Mouse (Mus musculus): ENCODE data around the gene Serpinb6b.

Gene Serpinb6b

GRCm38 (mm10) chr13:32974268-32974667 lies 9.3 kb downstream of the Serpinb6b start:
- no peak for DNase-seq (ENCODE audit: extremely low read depth, low read depth, low spot score)

- DNase-seq (ENCODE audit: extremely low read depth, low read depth, low spot score) = no peak
Measured at GRCm38 (mm10) chr13:32974889-32975460, 10.0 kb downstream of the Serpinb6b start.

- no peak for DNase-seq (ENCODE audit: extremely low read depth, low read depth, low spot score)
Measured at GRCm38 (mm10) chr13:32975710-32976109, 10.7 kb downstream of the Serpinb6b start.

GRCm38 (mm10) chr13:32982556-32983042 lies 17.6 kb downstream of the Serpinb6b start:
- no peak for DNase-seq (ENCODE audit: extremely low read depth, low read depth, low spot score)

GRCm38 (mm10) chr13:32986256-32986655 lies 21.2 kb downstream of the Serpinb6b start:
- no peak for DNase-seq (ENCODE audit: extremely low read depth, low read depth, low spot score)

GRCm38 (mm10) chr13:32993152-32993893 lies 28.3 kb downstream of the Serpinb6b start:
- no peak for DNase-seq (ENCODE audit: extremely low read depth, low read depth, low spot score)

GRCm38 (mm10) chr13:32993894-32994242 lies 28.9 kb downstream of the Serpinb6b start:
- no peak for DNase-seq (ENCODE audit: extremely low read depth, low read depth, low spot score)

- no peak for DNase-seq (ENCODE audit: extremely low read depth, low read depth, low spot score)
Measured at GRCm38 (mm10) chr13:32995051-32995450, 30.0 kb downstream of the Serpinb6b start.

GRCm38 (mm10) chr13:33001341-33001740 lies 36.3 kb downstream of the Serpinb6b start:
- no peak for DNase-seq (ENCODE audit: extremely low read depth, low read depth, low spot score)

- no peak for DNase-seq (ENCODE audit: extremely low read depth, low read depth, low spot score)
Measured at GRCm38 (mm10) chr13:33002950-33003349, 37.9 kb downstream of the Serpinb6b start, which contains the start of gene Serpinb9. Gene Serpinb9 (plus strand): TSS chr13:33003250.

GRCm38 (mm10) chr13:33003523-33004413 lies 38.8 kb downstream of the Serpinb6b start:
- no peak for DNase-seq (ENCODE audit: extremely low read depth, low read depth, low spot score)

GRCm38 (mm10) chr13:33004414-33005105 lies 39.6 kb downstream of the Serpinb6b start:
- DNase-seq (ENCODE audit: extremely low read depth, low read depth, low spot score) = no peak

- DNase-seq (ENCODE audit: extremely low read depth, low read depth, low spot score) = no peak
Measured at GRCm38 (mm10) chr13:33005501-33006075, 40.6 kb downstream of the Serpinb6b start.

- DNase-seq (ENCODE audit: extremely low read depth, low read depth, low spot score) = no peak
Measured at GRCm38 (mm10) chr13:33006555-33006954, 41.5 kb downstream of the Serpinb6b start.

- no peak for DNase-seq (ENCODE audit: extremely low read depth, low read depth, low spot score)
Measured at GRCm38 (mm10) chr13:33012395-33012794, 47.4 kb downstream of the Serpinb6b start.

GRCm38 (mm10) chr13:33013271-33013670 lies 48.3 kb downstream of the Serpinb6b start:
- DNase-seq (ENCODE audit: extremely low read depth, low read depth, low spot score) = no peak

GRCm38 (mm10) chr13:33022371-33022770 lies 57.4 kb downstream of the Serpinb6b start:
- DNase-seq (ENCODE audit: extremely low read depth, low read depth, low spot score) = no peak

GRCm38 (mm10) chr13:33026427-33027057 lies 61.5 kb downstream of the Serpinb6b start:
- no peak for DNase-seq (ENCODE audit: extremely low read depth, low read depth, low spot score)

- DNase-seq (ENCODE audit: extremely low read depth, low read depth, low spot score) = no peak
Measured at GRCm38 (mm10) chr13:33027244-33027643, 62.2 kb downstream of the Serpinb6b start, which contains the start of gene Serpinb9b. Gene Serpinb9b (plus strand): TSS chr13:33027416.

GRCm38 (mm10) chr13:33028146-33028545 lies 63.1 kb downstream of the Serpinb6b start:
- DNase-seq (ENCODE audit: extremely low read depth, low read depth, low spot score) = no peak
